Mouse (Mus musculus) olfactory bulb, adult 2 months (tissue): Measurements from ENCODE around the gene Ufl1.

Experiments used
- CTCF ChIP-seq: fragments of 200-500 bp; IDR thresholded peaks from 2 replicates; pipeline ENCODE4 v1.5.1; 2012; ENCODE audit warnings: low read depth, mild to moderate bottlenecking, low read length, moderate library complexity; ENCODE audit not compliant: insufficient read depth
- POLR2A ChIP-seq: fragments of 200-500 bp; IDR thresholded peaks from 2 replicates; pipeline ENCODE4 v1.6.1; 2012; ENCODE audit warnings: mild to moderate bottlenecking, low read depth, low read length, moderate library complexity; ENCODE audit not compliant: insufficient read depth

GRCm38 (mm10) chr4:25206166-25206565, 75.5 kb downstream of the Ufl1 start:
- no peak for TF ChIP-seq CTCF
- no peak for TF ChIP-seq POLR2A
